Mouse (Mus musculus) ES-E14 (cell line): ENCODE measurements around the gene Commd1.

Source experiments
- HCFC1 ChIP-seq: IDR thresholded peaks from 2 replicates; pipeline ENCODE4 v1.6.1; 2012; ENCODE audit warnings: low read length, inconsistent platforms, borderline replicate concordance; ENCODE audit not compliant: insufficient read depth
- MAFK ChIP-seq: IDR thresholded peaks from 2 replicates; pipeline ENCODE4 v1.6.1; 2014; ENCODE audit warnings: mild to moderate bottlenecking, low read depth, low read length, inconsistent platforms; ENCODE audit not compliant: insufficient read depth

- TF ChIP-seq HCFC1 = no peak
- no peak for TF ChIP-seq MAFK
Measured at GRCm38 (mm10) chr11:22856371-22856965, 125.7 kb downstream of the Commd1 start.
